Mouse (Mus musculus): ENCODE measurements around the gene Cryab.

DNA sequence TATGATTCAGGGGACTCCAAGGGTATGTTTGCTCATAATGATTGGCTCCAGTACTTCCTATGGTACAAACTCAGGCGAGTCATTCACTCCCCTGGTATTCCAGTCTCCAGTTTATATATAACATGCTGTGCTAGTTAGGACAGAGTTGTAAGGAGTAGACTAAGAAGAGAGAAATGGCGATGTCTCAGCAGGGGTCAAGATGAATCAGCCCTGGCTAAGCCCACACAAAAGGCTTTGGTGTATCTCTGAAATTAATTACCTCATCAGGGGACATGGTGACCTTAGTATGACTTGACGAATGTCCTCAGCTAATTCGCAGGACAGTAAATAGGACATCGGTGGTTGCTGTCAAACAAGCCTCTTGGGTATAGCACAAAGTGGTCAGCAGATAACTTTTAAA, 5.6 kb downstream of the Cryab start:
- TF ChIP-seq CTCF (IDR thresholded peaks at IDR 0.05; ENCODE audit: control insufficient read depth, insufficient read depth, low read length) (no peak), POLR2A (IDR thresholded peaks at IDR 0.05; ENCODE audit: borderline replicate concordance, control insufficient read depth, low read depth, low read length) (no peak)

All from bone marrow, adult 2 months (tissue).